Mouse (Mus musculus) ES-Bruce4 (cell line): ENCODE data around the gene Sephs2. TPM values are rescaled to one million over a fixed set of nuclear protein-coding genes. Genes with fewer than 3 reads are reported as not detected.

Source experiments
- H3K27ac ChIP-seq: 2 replicates; pipeline ENCODE4 v1.5.1; 2012; ENCODE audit warnings: low read length, inconsistent platforms; ENCODE audit not compliant: insufficient read depth
- H3K27me3 ChIP-seq: 2 replicates; pipeline ENCODE4 v1.6.1; 2012; ENCODE audit warnings: mild to moderate bottlenecking, low read length, inconsistent platforms; ENCODE audit not compliant: control insufficient read depth, poor library complexity, insufficient read depth, severe bottlenecking
- H3K36me3 ChIP-seq: 2 replicates; pipeline ENCODE4 v1.6.1; 2012; ENCODE audit warnings: inconsistent platforms, mild to moderate bottlenecking, low read length, moderate library complexity; ENCODE audit not compliant: control insufficient read depth, poor library complexity, insufficient read depth, severe bottlenecking
- H3K4me1 ChIP-seq: one replicate; pipeline ENCODE4 v1.8.1; 2011; ENCODE audit warnings: low read length; ENCODE audit not compliant: control insufficient read depth, insufficient read depth
- H3K4me3 ChIP-seq: 2 replicates; pipeline ENCODE4 v1.5.1; 2011; ENCODE audit warnings: low read depth, mild to moderate bottlenecking, low read length
- H3K9ac ChIP-seq: 2 replicates; pipeline ENCODE4 v1.6.1; 2012; ENCODE audit warnings: low read depth, mild to moderate bottlenecking, inconsistent platforms; ENCODE audit not compliant: poor library complexity, severe bottlenecking
- H3K9me3 ChIP-seq: replicated peaks from 2 replicates; pipeline ENCODE4 v1.6.1; 2012; ENCODE audit warnings: mild to moderate bottlenecking, low read length, inconsistent platforms; ENCODE audit not compliant: control insufficient read depth, poor library complexity, insufficient read depth, severe bottlenecking
- CTCF ChIP-seq: IDR thresholded peaks from one replicate; pipeline ENCODE4 v1.8.1; 2011; ENCODE audit warnings: low read depth, low read length
- EP300 ChIP-seq: IDR thresholded peaks from 2 replicates; pipeline ENCODE4 v1.6.1; 2011; ENCODE audit warnings: low read depth, low read length; ENCODE audit not compliant: insufficient read depth
- POLR2A ChIP-seq: IDR thresholded peaks from one replicate; pipeline ENCODE4 v1.8.1; 2011; ENCODE audit warnings: low read length; ENCODE audit not compliant: insufficient read depth
- polyA plus RNA-seq: library from polyadenylated mRNA; stranded (reverse); fragments of >200 nt; gene quantifications from 2 replicates; pipeline ENCODE4 v1.2.4, GENCODE M21; 2011; ENCODE audit warnings: low read depth; ENCODE audit not compliant: missing spikeins, insufficient read depth, insufficient read length

Sephs2 gene
- 77.5 and 80.3 TPM in 2 replicates for polyA plus RNA-seq

DNA sequence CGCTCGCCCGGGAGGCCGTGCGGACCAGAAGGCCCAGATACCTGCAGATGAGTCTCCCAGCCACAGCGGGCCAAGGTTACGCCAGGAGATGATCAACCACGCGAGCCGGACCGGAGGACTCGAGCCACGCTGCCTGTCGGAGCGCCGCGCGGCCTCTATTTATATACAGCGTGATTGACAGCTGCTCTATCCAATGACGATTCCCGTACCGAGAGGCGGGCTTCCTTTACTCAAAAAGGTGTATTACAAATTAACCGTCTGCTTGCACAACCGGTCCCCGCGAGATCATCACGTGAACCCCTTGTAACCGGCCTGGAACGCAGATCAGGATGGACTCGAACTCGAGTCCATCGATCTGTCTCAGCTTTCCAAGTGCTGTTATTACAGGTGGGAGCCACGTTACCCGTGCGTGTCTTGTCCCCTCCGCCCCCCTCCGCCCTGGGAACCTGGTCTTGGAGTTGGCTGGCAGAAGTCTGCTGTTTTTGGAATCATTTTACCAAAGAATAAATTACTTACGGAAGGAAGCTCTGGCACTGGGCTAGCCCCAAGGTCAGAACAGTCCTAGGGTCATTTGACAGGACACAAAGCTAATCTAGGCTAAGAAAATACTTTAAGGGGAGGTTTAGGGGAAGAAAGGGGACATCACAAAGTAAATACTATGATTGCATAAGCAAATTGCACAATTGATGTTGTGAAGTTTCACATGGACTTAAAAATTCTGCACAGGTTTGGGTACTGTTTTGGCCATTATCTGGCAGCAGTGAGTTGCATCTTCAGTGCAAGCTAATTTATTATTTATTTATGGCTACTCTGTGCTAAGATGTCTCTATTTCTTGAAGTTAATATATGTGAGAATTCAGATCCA lies at the start of gene Sephs2:
Sephs2 (minus strand) TSS at position 131 of the 865 bp plus-strand sequence.
- Histone ChIP-seq H3K4me3 (peak within 1 kb of the TSS; percentile 84), H3K4me1 (no peaks in the 10 kb centered on the region), H3K27me3 (no peaks in the 10 kb centered on the region), H3K36me3 (peaks cover 10% of the 10 kb centered on the region), H3K9me3 (no peaks in the 10 kb centered on the region), H3K9ac (peak within 1 kb of the TSS; percentile 97), H3K27ac (peak within 1 kb of the TSS; percentile 11; the same call in 1 of the 2 replicates)
- TF ChIP-seq CTCF, result no peak
- peak; percentile 24; the same call in 1 of the 2 replicates for TF ChIP-seq EP300
- peak; percentile 93 for TF ChIP-seq POLR2A

DNA sequence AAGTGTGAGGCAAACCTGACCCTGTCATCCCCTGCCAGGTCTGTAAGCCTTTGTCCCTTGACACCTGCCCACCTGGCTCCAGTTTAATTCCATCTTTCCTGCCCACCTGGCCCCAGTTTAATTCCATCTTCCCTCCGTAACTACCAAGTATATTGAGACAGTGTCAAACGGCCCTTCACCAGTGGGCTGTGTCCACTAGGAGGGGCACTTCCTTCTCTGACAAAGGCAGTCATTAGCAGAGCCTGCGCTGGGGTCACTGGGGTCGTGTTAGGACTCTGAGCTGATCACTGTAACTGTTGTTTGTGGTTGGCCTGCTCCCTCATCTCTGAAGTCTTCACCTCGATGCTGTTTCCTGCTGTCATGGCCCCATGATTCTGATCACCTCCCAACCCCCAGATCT lies 48.2 kb upstream of the Sephs2 start:
- Histone ChIP-seq H3K9me3 (no peaks in the 10 kb centered on the region), H3K9ac (no peak overlapping the region), H3K27me3 (no peaks in the 10 kb centered on the region), H3K4me1 (no peaks in the 10 kb centered on the region), H3K4me3 (no peak overlapping the region), H3K27ac (no peak overlapping the region), H3K36me3 (no peaks in the 10 kb centered on the region)
- TF ChIP-seq EP300, result no peak
- TF ChIP-seq CTCF, result peak; percentile 2

DNA sequence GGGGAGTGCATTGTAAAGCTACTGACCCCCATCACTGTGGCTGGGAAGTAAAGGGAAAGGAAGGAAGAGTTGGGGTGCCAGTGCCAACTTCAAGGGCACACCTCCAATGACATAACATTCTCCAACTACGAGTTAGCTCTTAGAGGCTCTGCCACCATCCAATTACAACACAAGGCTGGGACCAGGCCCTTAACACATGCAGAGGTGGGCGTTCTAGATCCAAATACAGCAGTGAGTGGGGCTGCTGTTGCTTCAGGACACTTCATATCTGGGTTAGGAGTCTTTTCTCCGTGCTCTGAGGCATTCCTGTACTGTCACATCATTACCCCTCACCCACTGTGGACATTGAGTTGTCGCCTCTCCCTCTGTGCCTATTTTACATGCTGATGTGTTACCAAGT lies 47.3 kb upstream of the Sephs2 start:
- no peaks in the 10 kb centered on the region for H3K4me1 ChIP-seq
- H3K36me3 ChIP-seq, result no peaks in the 10 kb centered on the region
- TF ChIP-seq POLR2A (no peak), EP300 (no peak), CTCF (no peak)
- no peak overlapping the region for H3K27ac ChIP-seq
- H3K9me3 ChIP-seq, result no peaks in the 10 kb centered on the region
- no peaks in the 10 kb centered on the region for H3K27me3 ChIP-seq
- no peak overlapping the region for H3K4me3 ChIP-seq
- H3K9ac ChIP-seq, result no peak overlapping the region

DNA sequence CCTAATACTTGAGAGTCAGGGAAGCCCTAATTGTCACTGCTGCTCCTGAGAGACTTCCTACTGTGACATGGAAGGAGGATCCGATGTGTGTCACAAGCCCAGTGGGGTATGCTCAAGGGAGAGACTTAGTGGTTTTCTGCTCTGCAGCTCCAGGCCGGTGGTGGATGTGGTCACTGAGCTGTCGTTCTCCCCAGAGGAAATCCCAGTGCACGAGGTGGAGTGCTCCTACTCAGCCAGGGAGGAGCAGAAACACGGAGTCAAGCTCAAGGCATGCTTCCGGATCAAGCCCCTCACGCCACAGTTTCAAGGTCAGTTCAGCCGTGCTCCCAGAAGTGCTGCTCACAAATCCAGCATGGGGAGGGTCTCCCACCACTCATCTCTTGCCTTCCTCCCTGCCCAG lies 40.1 kb upstream of the Sephs2 start:
- H3K9ac ChIP-seq, result no peak overlapping the region
- no peak overlapping the region for H3K4me3 ChIP-seq
- H3K9me3 ChIP-seq, result no peaks in the 10 kb centered on the region
- no peaks in the 10 kb centered on the region for H3K27me3 ChIP-seq
- TF ChIP-seq POLR2A (no peak), CTCF (no peak), EP300 (no peak)
- H3K27ac ChIP-seq, result no peak overlapping the region
- H3K36me3 ChIP-seq, result no peaks in the 10 kb centered on the region
- H3K4me1 ChIP-seq, result no peaks in the 10 kb centered on the region

DNA sequence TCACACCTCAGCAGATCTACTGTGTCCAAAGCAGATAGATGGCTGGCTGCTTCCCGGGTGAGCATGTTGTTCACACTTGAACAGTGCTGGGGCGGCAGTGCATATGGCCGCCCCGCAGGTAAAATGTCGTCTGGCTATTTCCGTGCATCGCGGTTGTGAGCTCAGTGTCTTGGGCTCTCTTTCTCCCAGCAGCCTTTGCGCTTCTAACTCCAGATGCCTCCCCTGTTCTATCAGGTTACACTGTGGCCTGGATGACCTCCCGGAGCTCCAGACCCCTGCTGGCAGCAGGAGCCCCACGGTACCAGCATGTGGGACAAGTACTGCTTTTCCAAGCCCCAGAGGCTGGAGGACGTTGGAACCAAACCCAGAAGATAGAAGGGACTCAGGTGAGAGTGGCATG lies 36.1 kb upstream of the Sephs2 start:
- H3K27me3 ChIP-seq, result no peaks in the 10 kb centered on the region
- no peaks in the 10 kb centered on the region for H3K4me1 ChIP-seq
- H3K9me3 ChIP-seq, result no peaks in the 10 kb centered on the region
- H3K4me3 ChIP-seq, result no peak overlapping the region
- no peak overlapping the region for H3K27ac ChIP-seq
- H3K9ac ChIP-seq, result 0 out of 2 replicates have a peak overlapping the region, but pooled peaks have one; percentile 14
- H3K36me3 ChIP-seq, result no peaks in the 10 kb centered on the region
- TF ChIP-seq POLR2A (no peak), CTCF (no peak), EP300 (no peak)

DNA sequence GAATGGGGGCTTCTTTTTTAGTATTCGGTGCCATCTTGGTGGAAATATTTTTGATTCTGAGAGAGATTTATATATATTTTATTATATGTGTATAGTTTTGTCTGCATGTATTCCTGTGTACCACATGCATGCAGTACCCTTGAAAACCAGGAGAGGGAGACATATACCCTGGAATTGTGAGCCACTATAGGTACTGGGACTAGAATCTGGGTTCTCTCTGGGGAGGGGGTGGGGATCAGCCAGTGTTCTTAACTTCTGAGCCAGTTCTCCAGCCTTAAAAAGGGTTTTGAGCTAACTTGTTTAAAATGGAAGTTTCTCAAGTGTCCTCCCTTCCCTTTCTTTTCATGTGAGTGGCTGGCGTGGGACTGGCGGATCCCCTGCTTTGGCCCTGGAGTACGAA lies 35.0 kb upstream of the Sephs2 start:
- H3K4me3 ChIP-seq, result no peak overlapping the region
- TF ChIP-seq EP300 (no peak), POLR2A (no peak), CTCF (no peak)
- no peaks in the 10 kb centered on the region for H3K36me3 ChIP-seq
- no peak overlapping the region for H3K27ac ChIP-seq
- H3K9ac ChIP-seq, result no peak overlapping the region
- H3K4me1 ChIP-seq, result no peaks in the 10 kb centered on the region
- H3K9me3 ChIP-seq, result no peaks in the 10 kb centered on the region
- no peaks in the 10 kb centered on the region for H3K27me3 ChIP-seq
